Mouse (Mus musculus) liver, embryonic 12.5 days (tissue): Measurements from ENCODE around the gene Cldn3. TPM values are rescaled to one million over a fixed set of nuclear protein-coding genes. Genes with fewer than 3 reads are reported as not detected.
A peak's percentile ranks its signal among the peaks of the same experiment; 100 is the strongest.

Source experiments
- ATAC-seq: fragments of 200-750 bp; cut with Nextera tagmentation; 2 replicates; pipeline ENCODE4 v1.8.0; 2017; ENCODE audit warnings: moderate number of reproducible peaks, mild to moderate bottlenecking, moderate library complexity
- H3K27ac ChIP-seq: fragments of 300-500 bp; sonication (generic); 2 replicates; pipeline ENCODE4 v1.5.1; 2016; ENCODE audit warnings: mild to moderate bottlenecking
- H3K27me3 ChIP-seq: fragments of 300-500 bp; sonication (generic); replicated peaks from 2 replicates; pipeline ENCODE4 v1.6.1; 2016; ENCODE audit warnings: mild to moderate bottlenecking, moderate library complexity
- H3K36me3 ChIP-seq: fragments of 300-500 bp; sonication (generic); 2 replicates; pipeline ENCODE4 v1.6.1; 2016; ENCODE audit warnings: mild to moderate bottlenecking, moderate library complexity
- H3K4me1 ChIP-seq: fragments of 300-500 bp; sonication (generic); 2 replicates; pipeline ENCODE4 v1.6.1; 2016
- H3K4me2 ChIP-seq: fragments of 300-500 bp; sonication (generic); 2 replicates; pipeline ENCODE4 v1.6.1; 2016; ENCODE audit warnings: mild to moderate bottlenecking, moderate library complexity
- H3K4me3 ChIP-seq: fragments of 300-500 bp; sonication (generic); 2 replicates; pipeline ENCODE4 v1.5.1; 2016; ENCODE audit warnings: mild to moderate bottlenecking, moderate library complexity
- H3K9ac ChIP-seq: fragments of 300-500 bp; sonication (generic); 2 replicates; pipeline ENCODE4 v1.6.1; 2016; ENCODE audit warnings: mild to moderate bottlenecking, moderate library complexity
- H3K9me3 ChIP-seq: fragments of 300-500 bp; sonication (generic); replicated peaks from 2 replicates; pipeline ENCODE4 v1.6.1; 2016; ENCODE audit warnings: mild to moderate bottlenecking, moderate library complexity
- WGBS: fragments of 180-500 bp; shearing (Covaris S2); methylation state at CpG from one replicate; pipeline ENCODE4 v1.1.7; 2016; ENCODE audit not compliant: insufficient replicate concordance; 5-methylcytosine and 5-hydroxymethylcytosine counted together
- polyA plus RNA-seq: library from polyadenylated mRNA; unstranded; fragments of >200 nt; fragmentation: Nextera tagmentation; extraction: Ambion mirVana; gene quantifications from 2 replicates; pipeline ENCODE4 v1.2.1, GENCODE M21; 2016

The Cldn3 gene
- polyA plus RNA-seq, 1 experiment from 2014 or later, result 0.57 TPM

GRCm38 (mm10) chr5:134967164-134967944, 18.7 kb upstream of the Cldn3 start:
- Histone ChIP-seq H3K27ac (no peak overlapping the region), H3K27me3 (peaks cover 20% of the 10 kb centered on the region; the same call in 1 of the 2 replicates), H3K36me3 (no peaks in the 10 kb centered on the region), H3K4me3 (no peak overlapping the region), H3K4me1 (peaks cover 9% of the 10 kb centered on the region), H3K9ac (no peak overlapping the region), H3K9me3 (no peaks in the 10 kb centered on the region), H3K4me2 (no peak overlapping the region)
- 71% methylated on average over 20 of the region's 20 CpGs for WGBS
- ATAC-seq, result no peak

- no peak overlapping the region for H3K27ac ChIP-seq
- no peak overlapping the region for H3K9ac ChIP-seq
- H3K9me3 ChIP-seq, result no peaks in the 10 kb centered on the region
- H3K4me2 ChIP-seq, result no peak overlapping the region
- no peaks in the 10 kb centered on the region for H3K36me3 ChIP-seq
- 62% methylated on average over 8 of the region's 8 CpGs for WGBS
- ATAC-seq, result no peak
- peaks cover 38% of the 10 kb centered on the region for H3K4me1 ChIP-seq
- H3K27me3 ChIP-seq, result peaks cover 20% of the 10 kb centered on the region; the same call in 1 of the 2 replicates
- no peak overlapping the region for H3K4me3 ChIP-seq
These were observed 15.3 kb upstream of the Cldn3 start for GRCm38 (mm10) chr5:134970671-134971070.

- Histone ChIP-seq H3K27me3 (0 out of 2 replicates have a peak, but pooled peaks cover 10% of the 10 kb centered on the region), H3K9me3 (no peaks in the 10 kb centered on the region), H3K9ac (no peak overlapping the region), H3K4me2 (no peak overlapping the region), H3K4me1 (peaks cover 50% of the 10 kb centered on the region), H3K27ac (no peak overlapping the region), H3K4me3 (no peak overlapping the region), H3K36me3 (no peaks in the 10 kb centered on the region)
- ATAC-seq, result no peak
These were observed 12.9 kb upstream of the Cldn3 start for GRCm38 (mm10) chr5:134973081-134973480.

- Histone ChIP-seq H3K36me3 (no peaks in the 10 kb centered on the region), H3K4me1 (peaks cover 52% of the 10 kb centered on the region), H3K9me3 (no peaks in the 10 kb centered on the region), H3K27ac (no peak overlapping the region), H3K4me3 (no peak overlapping the region), H3K9ac (no peak overlapping the region), H3K4me2 (0 out of 2 replicates have a peak overlapping the region, but pooled peaks have one; percentile 56), H3K27me3 (0 out of 2 replicates have a peak, but pooled peaks cover 8% of the 10 kb centered on the region)
- 73% methylated on average over 7 of the region's 7 CpGs for WGBS
- ATAC-seq, result no peak
These were observed 12.5 kb upstream of the Cldn3 start for GRCm38 (mm10) chr5:134973526-134973925.

GRCm38 (mm10) chr5:134974294-134974693, 11.7 kb upstream of the Cldn3 start:
- no peak overlapping the region; the same call in 1 of the 2 replicates for H3K4me3 ChIP-seq
- peak overlapping the region; percentile 56 for H3K4me2 ChIP-seq
- H3K9ac ChIP-seq, result peak overlapping the region; percentile 27; the same call in 1 of the 2 replicates
- peaks cover 52% of the 10 kb centered on the region for H3K4me1 ChIP-seq
- 0 out of 2 replicates have a peak, but pooled peaks cover 4% of the 10 kb centered on the region for H3K27me3 ChIP-seq
- H3K9me3 ChIP-seq, result no peaks in the 10 kb centered on the region
- 7% methylated on average over 7 of the region's 7 CpGs for WGBS
- H3K27ac ChIP-seq, result peak overlapping the region; percentile 59
- peak; percentile 76; the same call in 1 of the 2 replicates for ATAC-seq
- no peaks in the 10 kb centered on the region for H3K36me3 ChIP-seq

- H3K9ac ChIP-seq, result 0 out of 2 replicates have a peak overlapping the region, but pooled peaks have one; percentile 27
- no peaks in the 10 kb centered on the region for H3K36me3 ChIP-seq
- no peaks in the 10 kb centered on the region for H3K27me3 ChIP-seq
- WGBS, result 19% methylated on average over 2 of the region's 2 CpGs
- H3K4me2 ChIP-seq, result peak overlapping the region; percentile 56
- no peak overlapping the region for H3K4me3 ChIP-seq
- H3K9me3 ChIP-seq, result no peaks in the 10 kb centered on the region
- H3K4me1 ChIP-seq, result peaks cover 52% of the 10 kb centered on the region
- H3K27ac ChIP-seq, result peak overlapping the region; percentile 59
- no peak for ATAC-seq
These were observed 11.1 kb upstream of the Cldn3 start for GRCm38 (mm10) chr5:134974921-134975320.

GRCm38 (mm10) chr5:134976164-134976563, 9.8 kb upstream of the Cldn3 start:
- 0 out of 2 replicates have a peak overlapping the region, but pooled peaks have one; percentile 1 for H3K9ac ChIP-seq
- H3K36me3 ChIP-seq, result no peaks in the 10 kb centered on the region
- WGBS, result 31% methylated on average over 2 of the region's 2 CpGs
- peak; percentile 58 for ATAC-seq
- no peaks in the 10 kb centered on the region for H3K9me3 ChIP-seq
- no peak overlapping the region for H3K27ac ChIP-seq
- H3K4me1 ChIP-seq, result peaks cover 63% of the 10 kb centered on the region
- no peak overlapping the region for H3K4me3 ChIP-seq
- no peaks in the 10 kb centered on the region for H3K27me3 ChIP-seq
- H3K4me2 ChIP-seq, result peak overlapping the region; percentile 9; the same call in 1 of the 2 replicates

GRCm38 (mm10) chr5:134976577-134977250, 9.3 kb upstream of the Cldn3 start:
- H3K4me1 ChIP-seq, result peaks cover 63% of the 10 kb centered on the region
- ATAC-seq, result no peak
- no peak overlapping the region for H3K27ac ChIP-seq
- H3K27me3 ChIP-seq, result no peaks in the 10 kb centered on the region
- H3K4me2 ChIP-seq, result 0 out of 2 replicates have a peak overlapping the region, but pooled peaks have one; percentile 9
- WGBS, result 41% methylated on average over 14 of the region's 14 CpGs
- H3K9ac ChIP-seq, result no peak overlapping the region
- H3K36me3 ChIP-seq, result no peaks in the 10 kb centered on the region
- H3K4me3 ChIP-seq, result no peak overlapping the region
- no peaks in the 10 kb centered on the region for H3K9me3 ChIP-seq

- no peak overlapping the region for H3K4me2 ChIP-seq
- no peak overlapping the region for H3K4me3 ChIP-seq
- no peaks in the 10 kb centered on the region for H3K9me3 ChIP-seq
- H3K27me3 ChIP-seq, result no peaks in the 10 kb centered on the region
- no peak overlapping the region for H3K27ac ChIP-seq
- no peak for ATAC-seq
- no peaks in the 10 kb centered on the region for H3K36me3 ChIP-seq
- H3K9ac ChIP-seq, result no peak overlapping the region
- H3K4me1 ChIP-seq, result peaks cover 60% of the 10 kb centered on the region
- 26% methylated on average over 4 of the region's 4 CpGs for WGBS
These were observed 8.2 kb upstream of the Cldn3 start for GRCm38 (mm10) chr5:134977837-134978236.

- H3K4me3 ChIP-seq, result no peak overlapping the region
- H3K9ac ChIP-seq, result no peak overlapping the region
- no peak overlapping the region for H3K27ac ChIP-seq
- 34% methylated on average over 10 of the region's 10 CpGs for WGBS
- H3K9me3 ChIP-seq, result no peaks in the 10 kb centered on the region
- H3K36me3 ChIP-seq, result no peaks in the 10 kb centered on the region
- H3K4me1 ChIP-seq, result peaks cover 37% of the 10 kb centered on the region
- ATAC-seq, result no peak
- H3K4me2 ChIP-seq, result no peak overlapping the region
- peaks cover 29% of the 10 kb centered on the region for H3K27me3 ChIP-seq
These were observed 4.9 kb upstream of the Cldn3 start for GRCm38 (mm10) chr5:134981149-134981548.

- no peak overlapping the region for H3K27ac ChIP-seq
- ATAC-seq, result no peak
- WGBS, result 79% methylated on average over 1 of the region's 1 CpGs
These were observed 2.9 kb upstream of the Cldn3 start for GRCm38 (mm10) chr5:134983111-134983510.

GRCm38 (mm10) chr5:134983771-134984170, 2.2 kb upstream of the Cldn3 start:
- H3K27ac ChIP-seq, result no peak overlapping the region
- WGBS, result 47% methylated on average over 3 of the region's 3 CpGs
- no peak overlapping the region for H3K4me2 ChIP-seq
- no peaks in the 10 kb centered on the region for H3K36me3 ChIP-seq
- H3K9me3 ChIP-seq, result no peaks in the 10 kb centered on the region
- H3K9ac ChIP-seq, result no peak overlapping the region
- H3K27me3 ChIP-seq, result peaks cover 55% of the 10 kb centered on the region
- H3K4me1 ChIP-seq, result peaks cover 30% of the 10 kb centered on the region
- ATAC-seq, result no peak
- no peak overlapping the region for H3K4me3 ChIP-seq

More at GRCm38 (mm10) chr5:134983111-134983510, 2.9 kb upstream of the Cldn3 start:
- Histone ChIP-seq H3K9ac (no peak overlapping the region), H3K27me3 (peaks cover 49% of the 10 kb centered on the region), H3K4me1 (peaks cover 31% of the 10 kb centered on the region), H3K4me2 (no peak overlapping the region), H3K4me3 (no peak overlapping the region), H3K36me3 (no peaks in the 10 kb centered on the region), H3K9me3 (no peaks in the 10 kb centered on the region)
